Comparison of ENCODE assay signal across 9 mouse cellular contexts in the genomic region with DNA sequence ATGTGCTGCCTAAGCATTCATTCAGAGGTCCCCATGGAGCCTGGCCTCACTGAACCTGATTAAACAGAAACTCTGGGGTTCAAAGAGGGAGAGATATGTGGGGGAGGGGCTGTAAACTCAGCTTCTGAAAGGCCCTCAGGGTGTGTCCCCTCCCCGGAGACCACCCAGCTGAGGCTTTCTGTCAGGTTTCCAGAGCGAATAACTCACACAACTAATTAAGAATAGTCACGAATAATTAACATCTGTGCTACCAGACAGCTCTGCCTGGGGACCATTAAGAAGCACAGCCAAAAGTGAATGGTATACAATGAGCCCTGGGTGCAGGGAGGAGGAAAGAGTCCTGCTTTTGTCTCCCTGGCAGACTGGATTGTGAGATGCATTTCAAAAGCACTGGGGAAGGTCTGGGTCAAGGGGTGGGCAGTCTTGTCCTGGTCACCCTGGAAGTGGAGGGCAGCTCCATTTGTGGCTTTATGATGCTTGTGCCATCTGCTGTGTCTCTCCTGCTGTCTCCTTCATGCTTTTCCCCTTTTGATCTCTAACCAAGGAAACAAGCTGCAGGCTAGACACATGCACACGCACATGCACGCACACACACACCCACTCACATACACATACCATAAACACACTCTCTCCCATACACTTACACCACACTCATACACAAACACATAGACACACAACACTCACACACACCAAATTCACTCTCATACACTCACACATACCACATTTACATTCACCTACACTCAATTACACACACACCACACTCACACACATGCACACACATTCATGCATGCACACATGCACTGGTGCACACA. TPM values are rescaled to one million over a fixed set of nuclear protein-coding genes. Genes with fewer than 3 reads are reported as not detected.
DNase-seq lines count a peak whose midpoint lies in the region; ATAC-seq lines count a peak whose summit lies in the region.
"Had no signal": no experiment of that assay in that cellular context is flagged by ENCODE, and none has a peak within 500 bp of the region (broad histone marks: within the 10 kb centered on the region; RNA-seq: fewer than 3 reads in every experiment).

No protein-coding gene starts in this region.

- H3K27me3 ChIP-seq in kidney, embryonic 16.5 days (ENCODE audit: insufficient read depth, low read length): no peaks in the 10 kb centered on the region
- no peaks in the 10 kb centered on the region for H3K27me3 ChIP-seq in forebrain, embryonic 11.5 days (ENCODE audit: control insufficient read depth, insufficient read depth, low read length)
- H3K27me3 ChIP-seq in neural tube, embryonic 14.5 days (ENCODE audit: control insufficient read depth, insufficient read depth, low read length): no peaks in the 10 kb centered on the region

- H3K4me1 ChIP-seq in kidney, embryonic 16.5 days (ENCODE audit: insufficient read depth, low read length): peaks cover 9% of the 10 kb centered on the region; the same call in 1 of the 2 replicates
- peaks cover 13% of the 10 kb centered on the region; the same call in 1 of the 2 replicates for H3K4me1 ChIP-seq in forebrain, embryonic 11.5 days (replicated peaks; ENCODE audit: control insufficient read depth, insufficient read depth, low read length)
- H3K4me1 ChIP-seq in neural tube, embryonic 14.5 days (ENCODE audit: control insufficient read depth, insufficient read depth, low read length): peaks cover 8% of the 10 kb centered on the region

- no peaks in the 10 kb centered on the region for H3K36me3 ChIP-seq in kidney, embryonic 16.5 days (ENCODE audit: insufficient read depth, low read length)
- no peaks in the 10 kb centered on the region for H3K36me3 ChIP-seq in forebrain, embryonic 11.5 days (ENCODE audit: control insufficient read depth, insufficient read depth, low read length)
- no peaks in the 10 kb centered on the region for H3K36me3 ChIP-seq in neural tube, embryonic 14.5 days (ENCODE audit: control insufficient read depth, insufficient read depth, low read length)

- no peak overlapping the region for H3K4me3 ChIP-seq in kidney, embryonic 16.5 days (ENCODE audit: low read length)
- H3K4me3 ChIP-seq in forebrain, embryonic 11.5 days (ENCODE audit: low read depth, low read length): no peak overlapping the region
- no peak overlapping the region for H3K4me3 ChIP-seq in neural tube, embryonic 14.5 days (ENCODE audit: low read depth, low read length)

- 9% methylated on average over 5 of the region's 5 CpGs for WGBS in kidney, embryonic 16.5 days
- 15% methylated on average over 5 of the region's 5 CpGs for WGBS in forebrain, embryonic 11.5 days
- under 1% methylated on average over 5 of the region's 5 CpGs for WGBS in neural tube, embryonic 14.5 days

- H3K9me3 ChIP-seq in kidney, embryonic 16.5 days (ENCODE audit: low read length): no peaks in the 10 kb centered on the region
- no peaks in the 10 kb centered on the region; the same call in 1 of the 2 replicates for H3K9me3 ChIP-seq in forebrain, embryonic 11.5 days (ENCODE audit: control insufficient read depth, low read length)
- no peaks in the 10 kb centered on the region for H3K9me3 ChIP-seq in neural tube, embryonic 14.5 days (ENCODE audit: control insufficient read depth, low read length)

- ATAC-seq in kidney, embryonic 16.5 days (ENCODE audit: low FRiP score, low TSS enrichment): peak; percentile 46; the same call in 1 of the 2 replicates
- ATAC-seq in forebrain, embryonic 11.5 days (replicated peaks; ENCODE audit: low FRiP score): peak; percentile 97
- peak; percentile 93 for ATAC-seq in neural tube, embryonic 14.5 days (ENCODE audit: low read depth)

- H3K27ac ChIP-seq in kidney, embryonic 16.5 days (ENCODE audit: low read length): no peak overlapping the region
- H3K27ac ChIP-seq in forebrain, embryonic 11.5 days (ENCODE audit: low read depth, low read length): peak overlapping the region; percentile 81
- H3K27ac ChIP-seq in neural tube, embryonic 14.5 days (ENCODE audit: low read depth, low read length): peak overlapping the region; percentile 40; the same call in 1 of the 2 replicates

- DNase-seq in kidney, postnatal 10 days: no peak
- DNase-seq in forebrain, embryonic 11.5 days (ENCODE audit: low spot score): peak; percentile 86
- DNase-seq in hindlimb bud, embryonic 11.5 days (ENCODE audit: extremely low spot score, low read depth, low spot score): peak; percentile 14
- no peak for DNase-seq in frontal cortex, postnatal 14 days (ENCODE audit: low spot score in 2 of 2)
- DNase-seq in thymus, postnatal 4 days: no peak
- DNase-seq in thymus, postnatal 10 days (ENCODE audit: low spot score in 2 of 2): no peak
- DNase-seq: kidney, adult 9 months had no signal

- no peak overlapping the region for H3K9ac ChIP-seq in kidney, embryonic 16.5 days (replicated peaks; ENCODE audit: low read length)
- H3K9ac ChIP-seq in forebrain, embryonic 11.5 days (ENCODE audit: low read length): no peak overlapping the region
- no peak overlapping the region for H3K9ac ChIP-seq in neural tube, embryonic 14.5 days (replicated peaks; ENCODE audit: low read depth, low read length)

- H3K4me2 ChIP-seq in kidney, embryonic 16.5 days (replicated peaks; ENCODE audit: low read depth, low read length): no peak overlapping the region
- peak overlapping the region; percentile 11; the same call in 1 of the 2 replicates for H3K4me2 ChIP-seq in forebrain, embryonic 11.5 days (ENCODE audit: low read depth, low read length, severe bottlenecking)
- no peak overlapping the region for H3K4me2 ChIP-seq in neural tube, embryonic 14.5 days (ENCODE audit: low read depth, low read length)

RNA-seq across cellular contexts. Expression of a gene that starts 49.7 kb away (rescaled TPM):
- polyA plus RNA-seq in kidney, embryonic 16.5 days (2015; fragmentation: Nextera tagmentation; extraction: Ambion mirVana): 18.1 and 18.3 TPM in 2 replicates
- 35.7 and 38.6 TPM in 2 replicates for polyA plus RNA-seq in forebrain, embryonic 11.5 days (2014; fragmentation: Nextera tagmentation; extraction: Ambion mirVana)
- 26.8 and 31.2 TPM in 2 replicates for polyA plus RNA-seq in neural tube, embryonic 14.5 days (2014; fragmentation: Nextera tagmentation; extraction: Ambion mirVana)

Comparison
In these comparisons a context has a peak if more than half of its experiments do, and no peak if none do; other contexts are left out.
1. ATAC-seq: peak in every context shown above with its lines; median percentile 97 in forebrain, embryonic 11.5 days; 93 in neural tube, embryonic 14.5 days; 46 in kidney, embryonic 16.5 days.
2. DNase-seq: peak in forebrain, embryonic 11.5 days (single experiment) and hindlimb bud, embryonic 11.5 days (single experiment); none in kidney, postnatal 10 days (single experiment), frontal cortex, postnatal 14 days (0 of 2), thymus, postnatal 4 days (single experiment) and thymus, postnatal 10 days (0 of 2).